Mouse (Mus musculus): ENCODE results near the gene Hvcn1.
"Not testable (repeated sequence)": the region's sequence is repeated elsewhere in the genome, so short reads cannot be mapped to it uniquely, and the experiment has no call there.

Gene Hvcn1

DNA sequence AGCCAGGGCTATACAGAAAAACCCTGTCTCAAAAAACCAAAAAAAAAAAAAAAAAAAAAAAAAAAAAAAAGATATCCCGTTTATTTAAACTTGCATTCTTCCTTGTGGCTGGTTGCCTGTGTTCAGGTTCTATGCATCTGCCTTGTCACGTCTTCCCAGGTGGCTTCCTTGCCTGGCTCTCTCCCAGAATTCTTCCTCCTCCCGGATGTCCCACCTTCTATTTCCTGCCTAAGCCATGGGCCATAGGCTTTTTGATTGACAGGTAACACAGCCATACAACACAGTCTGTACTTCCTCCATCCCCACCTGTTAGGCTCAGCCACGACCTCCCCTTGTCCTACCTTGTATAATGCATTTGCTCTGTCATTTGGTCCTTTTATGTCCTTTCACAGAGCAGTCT is at the start of gene Hvcn1:
Hvcn1 (plus strand) TSS at position 330 of the 400 bp plus-strand sequence.
- DNase-seq (ENCODE audit: low read depth): no peak

DNA sequence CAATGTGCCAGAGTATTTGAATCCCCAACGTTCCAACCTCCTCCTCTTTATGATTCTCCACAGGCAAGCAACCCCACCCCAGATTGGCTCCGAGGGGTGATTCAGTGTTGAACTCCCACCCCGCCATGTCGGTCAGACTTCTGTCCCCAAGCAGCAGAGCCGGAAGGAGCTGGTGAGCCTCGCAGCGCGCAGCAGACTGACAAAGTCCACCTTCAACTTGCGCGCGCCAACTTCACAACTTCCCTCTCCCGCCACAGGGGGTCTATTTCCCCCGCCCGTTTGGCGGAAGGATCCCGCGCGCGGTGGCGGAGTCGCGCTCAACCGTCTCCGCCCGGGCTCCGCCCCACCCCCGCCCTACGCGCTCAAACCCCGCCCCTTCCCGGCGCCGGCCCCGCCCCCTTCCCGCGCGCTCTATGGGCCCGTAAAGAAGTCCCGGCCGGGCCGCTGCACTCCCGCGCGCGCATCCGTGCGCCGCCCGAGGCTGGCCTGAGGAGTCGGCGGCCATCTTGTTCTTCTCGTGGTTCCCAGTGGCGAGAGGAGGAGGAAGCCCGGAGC is 48.7 kb upstream of the Hvcn1 start, which contains the start of gene Ppp1cc:
Ppp1cc (plus strand) TSS at position 452 of the 555 bp plus-strand sequence.
- DNase-seq (ENCODE audit: low read depth): peak; percentile 96

DNA sequence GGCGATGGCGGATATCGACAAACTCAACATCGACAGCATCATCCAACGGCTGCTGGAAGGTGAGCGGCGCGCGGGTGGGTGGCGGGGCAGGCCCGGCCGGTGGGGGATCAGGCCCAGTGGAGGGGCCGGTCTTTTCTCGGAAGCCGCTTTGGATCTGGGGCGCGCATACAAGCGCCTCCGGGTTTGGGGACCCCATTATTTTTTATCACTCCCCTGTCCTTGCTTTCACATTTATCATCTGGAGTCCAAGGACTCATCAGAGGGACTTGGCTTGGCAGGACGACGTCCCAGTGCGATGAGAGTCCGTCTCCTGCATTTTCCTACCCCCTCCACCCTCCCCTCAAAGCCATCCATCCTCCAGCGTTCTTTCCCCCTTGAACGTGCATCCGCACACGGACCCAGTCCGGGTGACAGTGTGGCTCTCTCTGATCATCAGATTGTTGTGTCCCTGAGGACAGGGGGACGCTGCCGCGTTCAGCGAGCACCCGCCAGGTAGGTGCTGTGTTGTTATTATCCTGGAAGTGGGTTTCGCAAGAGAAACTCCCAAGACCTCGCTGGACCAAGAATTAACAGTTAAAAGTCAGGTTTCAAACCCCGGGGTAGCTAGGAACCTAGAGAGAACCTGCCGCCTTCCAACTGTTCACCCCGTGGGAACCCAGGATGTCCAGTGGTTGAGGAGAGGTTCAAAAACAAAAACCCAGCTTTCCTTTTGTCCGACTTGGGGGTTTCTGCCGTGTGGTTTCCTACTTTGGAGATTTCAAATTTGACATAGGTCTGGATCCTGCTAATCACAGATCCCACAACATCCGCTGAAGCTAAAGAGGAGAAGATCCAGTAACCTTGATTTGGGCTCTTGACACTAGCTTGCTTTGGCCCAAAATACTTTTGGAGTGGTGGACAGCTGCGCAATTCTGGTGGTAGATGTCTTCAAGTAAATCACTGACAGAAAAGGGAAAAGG is 47.8 kb upstream of the Hvcn1 start:
- DNase-seq (ENCODE audit: low read depth): peak; percentile 68

DNA sequence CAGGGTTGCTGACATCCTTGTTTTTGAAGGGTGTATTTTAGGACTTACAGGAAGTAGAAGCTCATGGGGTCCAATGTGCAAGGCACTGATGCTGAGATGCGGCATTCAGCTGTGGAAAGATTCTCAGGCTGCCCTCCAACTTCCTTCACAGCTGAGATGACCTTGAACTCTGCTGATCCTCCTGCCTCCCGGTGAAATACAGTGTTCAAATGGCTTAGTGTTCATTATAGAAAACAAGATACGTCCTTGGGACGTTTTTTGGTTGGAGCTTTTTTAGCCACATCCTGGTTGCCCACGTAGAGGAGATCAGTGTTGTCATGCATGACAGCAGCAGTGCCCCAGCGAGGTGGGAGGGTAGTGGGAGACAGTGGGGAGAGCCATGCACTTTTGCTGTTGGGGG is 43.4 kb upstream of the Hvcn1 start:
- DNase-seq (ENCODE audit: low read depth): peak; percentile 77

DNA sequence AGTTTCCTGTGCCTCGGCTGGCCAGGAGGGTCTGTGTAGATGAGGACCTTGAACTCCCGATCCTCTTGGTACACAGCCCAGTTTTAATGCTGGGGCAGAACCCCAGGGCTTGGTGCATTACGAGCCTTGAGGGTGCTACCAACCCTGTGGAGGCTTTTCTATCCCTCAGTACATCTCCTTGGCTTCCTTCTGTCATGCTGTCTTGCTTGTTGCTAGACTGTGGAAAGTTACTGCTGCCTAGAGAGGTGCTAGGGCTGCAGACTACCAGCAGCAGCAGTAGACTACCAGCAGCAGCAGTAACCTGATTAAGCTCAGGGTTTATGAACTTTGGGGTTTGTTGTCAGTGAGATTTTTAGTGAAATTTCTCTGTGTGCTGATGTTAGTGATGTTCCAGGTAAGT is 42.6 kb upstream of the Hvcn1 start:
- DNase-seq (ENCODE audit: low read depth): no peak

DNA sequence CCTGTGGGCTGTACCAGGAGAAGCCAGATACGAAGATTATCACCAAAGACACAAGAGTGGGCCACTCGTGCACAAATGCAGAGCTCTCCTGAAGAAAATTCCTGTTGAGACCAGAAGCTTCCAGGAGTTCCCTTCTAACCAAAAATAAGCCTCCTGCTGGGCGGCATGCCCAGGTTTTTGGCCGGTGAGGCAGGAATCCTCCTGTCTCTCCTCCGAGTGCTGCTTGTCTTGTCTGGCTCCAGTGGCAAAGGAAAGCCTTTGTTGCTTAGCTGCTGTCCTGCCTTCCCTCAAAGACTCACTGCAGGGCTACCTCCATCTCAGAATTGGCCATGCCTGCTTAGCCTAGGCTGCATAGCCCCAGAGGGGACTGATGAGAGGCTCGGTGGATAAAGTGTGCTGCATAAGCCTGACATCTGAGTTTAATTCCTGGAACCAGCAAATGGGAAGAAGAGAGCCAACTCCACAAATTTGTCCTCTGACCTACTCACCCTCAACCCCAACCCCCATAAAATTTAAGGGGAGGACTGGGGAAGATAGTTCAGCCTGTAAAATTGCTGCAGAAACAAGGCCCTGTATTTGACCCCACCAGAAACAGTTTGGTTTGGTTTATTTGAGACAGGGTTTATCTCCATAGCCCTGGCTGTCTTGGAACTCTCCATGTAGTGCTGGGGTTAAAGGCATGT is 41.2 kb upstream of the Hvcn1 start:
- no peak for DNase-seq (ENCODE audit: low read depth)

DNA sequence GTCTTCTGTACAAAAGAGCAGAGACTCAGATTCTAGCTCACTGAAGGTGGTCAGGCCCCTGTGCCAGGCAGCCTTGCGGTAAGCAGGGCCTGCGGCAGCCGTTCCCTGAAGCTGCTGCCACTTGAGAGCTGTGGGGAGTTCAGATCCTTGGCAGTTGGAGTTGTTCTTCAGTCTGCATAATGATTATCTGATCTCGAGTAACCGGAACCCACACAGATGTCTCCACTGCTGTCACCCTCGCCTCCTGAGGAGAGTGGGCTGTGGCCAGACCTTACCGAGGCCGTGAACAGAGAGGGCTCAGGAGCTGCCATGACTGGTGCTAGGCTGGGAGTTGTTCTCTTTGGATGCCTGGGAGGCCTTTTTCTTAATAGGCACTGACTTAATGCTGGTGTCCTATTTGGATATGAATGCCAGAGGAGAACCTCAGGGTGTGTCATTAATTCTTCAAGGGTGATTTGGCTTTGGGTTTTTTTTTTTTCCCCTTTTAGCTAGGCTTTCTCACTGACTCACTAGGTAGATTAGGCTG is 39.9 kb upstream of the Hvcn1 start:
- DNase-seq (ENCODE audit: low read depth): peak; percentile 37

DNA sequence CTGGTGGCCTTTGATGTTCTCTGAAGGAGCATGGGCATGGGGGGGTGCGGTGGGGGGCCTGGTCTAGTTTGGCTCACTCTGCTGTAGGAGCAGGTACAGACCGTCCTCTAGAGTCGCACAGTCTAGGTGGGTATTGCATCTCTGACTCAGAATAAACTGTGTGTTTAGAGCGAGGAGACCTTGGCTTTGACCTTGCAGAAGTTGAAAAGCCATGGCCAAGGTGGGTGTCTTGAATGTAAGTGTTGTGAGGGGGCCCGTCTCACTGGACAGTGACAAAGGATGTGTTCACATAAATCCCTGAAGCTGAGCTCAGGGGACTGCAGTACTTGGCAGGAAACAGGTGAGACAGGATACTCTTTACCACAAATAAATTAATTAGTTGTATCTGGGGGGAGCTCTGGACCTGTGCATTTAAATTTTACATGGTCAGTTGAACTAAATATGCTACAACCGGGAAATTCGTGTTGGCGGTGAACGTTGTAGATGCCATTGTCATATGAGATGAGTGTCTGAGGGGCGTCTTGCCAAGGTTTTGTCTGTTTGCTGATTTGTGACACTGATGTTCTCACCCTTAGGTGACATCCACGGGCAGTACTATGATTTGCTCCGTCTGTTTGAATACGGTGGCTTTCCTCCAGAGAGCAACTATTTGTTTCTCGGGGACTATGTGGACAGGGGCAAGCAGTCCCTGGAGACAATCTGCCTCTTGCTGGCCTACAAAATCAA is 38.1 kb upstream of the Hvcn1 start:
- no peak for DNase-seq (ENCODE audit: low read depth)

DNA sequence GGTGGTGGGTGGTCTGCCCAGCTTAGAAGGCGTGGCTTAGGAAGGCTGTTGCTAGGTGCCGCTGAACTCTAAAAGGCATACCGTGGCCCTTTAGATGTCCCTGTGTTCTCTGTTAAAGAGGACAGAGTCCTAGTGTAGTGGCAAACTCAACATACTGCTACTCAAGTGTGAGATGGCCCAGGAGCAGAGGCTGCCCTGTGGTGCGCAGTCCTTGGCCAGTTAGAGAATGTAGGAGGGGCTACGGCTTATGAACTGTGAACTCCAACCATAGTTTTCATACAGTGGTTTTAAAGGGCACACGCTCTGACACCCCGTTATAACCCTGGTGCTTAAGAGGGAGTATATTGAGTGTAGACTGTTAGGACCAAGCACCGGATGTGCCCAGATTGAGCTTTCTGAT is 35.5 kb upstream of the Hvcn1 start:
- DNase-seq (ENCODE audit: low read depth): no peak

DNA sequence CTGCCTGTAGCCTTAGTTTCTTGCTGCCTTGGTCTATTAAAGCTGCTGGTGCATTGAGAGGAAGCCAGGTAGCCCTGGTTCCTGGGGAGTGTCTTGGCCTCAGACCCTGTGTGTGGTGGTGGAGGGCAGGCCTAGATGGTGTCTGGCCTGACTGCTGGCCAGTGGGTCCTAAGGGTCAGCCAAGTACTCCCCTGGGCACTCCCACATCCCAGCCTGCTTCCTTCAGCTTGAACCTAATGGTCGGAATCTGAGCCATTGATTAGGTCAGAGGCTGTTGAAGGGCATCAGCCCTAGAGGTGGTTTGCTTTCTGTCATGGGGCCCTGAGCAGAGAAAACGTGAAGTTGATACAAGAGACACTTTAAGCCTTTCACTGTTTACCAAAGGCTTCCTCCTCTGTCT is 31.2 kb upstream of the Hvcn1 start:
- no peak for DNase-seq (ENCODE audit: low read depth)

DNA sequence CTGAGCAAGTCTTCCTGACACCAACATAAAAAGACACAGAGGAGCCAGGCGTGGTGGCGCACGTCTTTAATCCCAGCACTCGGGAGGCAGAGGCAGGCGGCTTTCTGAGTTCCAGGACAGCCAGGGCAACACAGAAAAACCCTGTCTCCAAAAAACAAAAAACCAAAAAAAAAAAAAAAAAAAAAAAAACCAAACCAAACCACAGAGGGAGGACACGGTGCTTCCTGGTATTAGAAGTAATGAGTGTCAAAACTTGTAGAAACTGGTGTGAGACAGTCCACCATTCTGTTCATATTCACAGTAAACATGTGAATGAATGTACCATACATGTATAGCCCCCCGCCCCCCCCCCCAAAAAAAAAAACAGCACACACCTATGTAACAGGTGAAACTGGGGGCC is 30.6 kb upstream of the Hvcn1 start:
- peak; percentile 29 for DNase-seq (ENCODE audit: low read depth)

DNA sequence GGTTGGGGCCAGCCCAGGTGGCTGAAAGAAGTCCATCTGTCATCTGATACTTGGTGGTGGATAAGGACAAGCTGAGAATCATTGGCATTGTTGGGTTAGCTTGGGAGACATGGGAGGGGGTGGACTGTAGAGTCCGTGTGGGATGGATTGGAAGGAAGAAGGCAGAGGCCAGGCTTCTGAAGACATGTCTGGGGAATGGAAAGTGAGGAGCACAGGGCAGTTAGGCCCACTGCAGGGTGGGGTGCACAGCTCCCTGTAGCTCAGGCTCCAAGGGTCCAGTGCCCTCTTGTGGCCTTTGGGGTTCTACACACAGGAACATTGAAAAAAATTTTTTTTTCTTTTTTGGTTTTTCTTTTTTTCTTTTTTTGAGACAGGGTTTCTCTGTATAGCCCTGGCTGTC is 30.2 kb upstream of the Hvcn1 start:
- DNase-seq (ENCODE audit: low read depth): peak; percentile 80

DNA sequence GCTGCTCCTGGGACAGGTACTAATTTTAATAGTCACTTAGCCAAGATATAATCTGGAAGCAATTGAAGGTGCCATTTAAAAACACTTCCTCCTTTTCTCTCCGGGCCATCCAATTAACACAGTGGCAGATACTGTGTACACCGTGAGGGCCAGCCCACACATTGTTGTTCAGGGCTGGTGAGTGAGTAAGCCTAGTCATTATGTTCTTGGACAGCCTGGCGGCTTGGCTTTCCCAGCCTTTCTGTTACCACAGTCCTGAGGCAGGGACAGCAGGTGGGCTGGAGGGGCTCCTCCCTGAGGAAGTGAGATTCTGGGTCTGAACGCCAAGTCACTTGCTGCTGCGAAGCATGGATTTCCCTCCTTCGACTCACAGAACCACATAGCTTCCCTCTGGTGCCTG is 26.9 kb upstream of the Hvcn1 start:
- DNase-seq (ENCODE audit: low read depth): peak; percentile 29

DNA sequence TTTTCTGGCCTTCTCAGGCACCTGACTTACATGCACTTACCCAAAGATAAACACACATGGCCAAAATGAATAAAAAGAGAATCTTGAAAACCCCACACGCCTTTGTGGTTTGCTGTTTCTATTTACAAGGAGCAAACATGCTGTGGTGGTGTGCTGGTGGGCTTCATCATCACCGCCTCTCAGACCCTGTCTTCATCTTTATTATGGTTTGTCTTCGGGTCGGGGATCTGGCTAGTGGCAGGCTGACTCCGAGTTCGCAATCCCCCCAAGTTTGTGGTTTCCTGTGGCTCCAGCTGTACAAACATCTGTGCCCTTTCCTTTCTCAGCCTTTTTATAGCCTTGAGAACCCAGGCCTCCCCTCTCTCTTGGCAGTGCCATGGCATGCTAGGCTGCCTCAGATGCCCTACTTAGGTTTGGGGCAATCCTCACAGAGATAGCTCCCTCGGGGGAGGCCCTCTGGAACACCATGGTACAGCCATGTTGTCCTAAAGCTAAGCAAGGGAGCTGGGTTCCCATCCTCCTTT is 22.3 kb upstream of the Hvcn1 start:
- no peak for DNase-seq (ENCODE audit: low read depth)

DNA sequence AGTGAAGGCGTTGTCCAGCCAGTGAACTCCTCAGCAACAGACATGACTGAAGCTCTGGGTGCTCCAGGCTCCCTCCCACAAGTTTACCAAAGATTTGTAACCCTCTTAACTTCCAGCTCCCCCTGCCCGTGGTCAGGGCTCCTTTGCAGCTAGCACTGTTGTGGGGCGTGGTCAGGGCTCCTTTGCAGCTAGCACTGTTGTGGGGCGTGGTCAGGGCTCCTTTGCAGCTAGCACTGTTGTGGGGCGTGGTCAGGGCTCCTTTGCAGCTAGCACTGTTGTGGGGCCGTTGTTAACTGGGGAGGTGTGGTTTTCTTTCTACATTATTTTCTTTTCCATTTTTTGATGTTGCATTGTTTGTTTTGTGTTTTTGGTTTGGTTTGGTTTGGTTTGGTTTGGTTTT is 21.7 kb upstream of the Hvcn1 start:
- not testable (repeated sequence) for DNase-seq (ENCODE audit: low read depth)

DNA sequence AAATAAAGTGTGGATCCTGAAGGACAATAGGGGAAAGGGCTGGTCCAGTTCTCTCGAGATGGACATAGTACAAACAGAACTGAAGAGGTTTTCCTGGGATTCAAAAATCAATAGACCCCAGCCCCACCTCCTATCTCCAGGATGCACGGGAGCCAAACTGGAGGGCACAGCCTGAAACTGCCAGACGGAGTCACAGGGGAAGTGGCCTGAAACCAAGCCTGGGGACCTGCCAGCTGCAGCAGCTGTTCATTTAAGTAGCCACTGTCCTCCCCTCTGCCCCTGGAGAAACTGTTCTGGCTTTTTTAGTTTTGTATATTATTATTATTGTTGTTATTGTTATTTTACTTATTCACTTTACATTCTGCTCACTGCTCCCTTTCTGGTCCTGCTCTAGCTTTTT is 17.5 kb upstream of the Hvcn1 start:
- DNase-seq (ENCODE audit: low read depth): no peak

DNA sequence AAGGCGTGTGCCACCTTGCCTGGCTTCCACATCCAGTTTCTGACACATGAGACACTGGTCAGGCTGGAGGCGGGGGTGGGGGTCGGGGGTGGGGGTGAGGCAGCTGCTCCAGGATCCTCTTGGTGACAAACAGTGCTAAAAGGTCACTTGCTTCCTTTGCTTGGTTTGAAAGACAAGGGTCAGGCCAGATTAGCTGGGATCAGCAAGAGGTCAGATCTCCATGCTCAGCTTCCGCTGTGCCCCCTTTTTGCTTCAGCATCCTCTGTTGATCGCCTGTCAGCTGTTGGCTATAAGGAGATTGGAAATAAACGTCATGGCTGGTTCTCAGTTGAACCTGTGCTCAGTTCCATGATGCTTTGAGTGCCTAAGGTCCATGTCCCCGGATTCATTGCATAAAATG is 16.1 kb upstream of the Hvcn1 start:
- no peak for DNase-seq (ENCODE audit: low read depth)

DNA sequence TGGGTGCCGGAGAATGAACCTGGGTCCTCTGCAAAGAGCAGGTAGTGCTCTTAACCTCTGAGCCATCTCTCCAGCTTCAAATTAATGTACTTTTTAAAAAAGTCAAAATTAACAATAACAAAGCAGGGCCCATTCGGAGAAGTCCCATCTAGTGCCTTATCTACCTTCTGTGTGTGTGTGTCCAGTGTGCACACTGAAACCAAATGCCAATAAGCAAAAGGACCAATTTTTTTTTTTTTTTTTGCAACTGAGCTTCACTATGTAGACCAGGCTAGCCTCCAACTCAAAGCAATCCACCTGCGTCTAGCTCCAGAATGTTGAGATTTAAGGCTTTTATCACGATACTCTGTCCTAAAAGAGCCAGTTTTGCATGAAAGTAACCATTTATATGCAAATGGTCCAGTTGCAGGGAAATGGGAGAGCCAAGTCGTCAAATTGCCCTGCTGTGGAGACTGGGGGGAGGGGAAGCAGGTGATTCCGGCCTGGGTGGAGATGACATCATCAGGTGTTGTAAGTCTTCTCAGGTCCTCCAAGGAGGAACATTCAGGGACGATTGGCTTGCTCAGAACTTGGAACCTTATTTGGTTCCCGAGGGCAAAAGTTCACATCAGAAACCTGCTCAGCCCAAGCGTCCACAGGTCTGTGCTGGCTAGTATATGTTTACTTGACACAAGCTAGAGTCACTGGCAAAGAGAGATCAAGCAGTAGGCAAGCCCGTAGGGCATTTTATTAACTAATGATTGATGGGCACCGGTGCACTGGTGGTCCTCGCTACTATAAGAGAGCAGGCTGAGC is 15.1 kb upstream of the Hvcn1 start:
- DNase-seq (ENCODE audit: low read depth): no peak

DNA sequence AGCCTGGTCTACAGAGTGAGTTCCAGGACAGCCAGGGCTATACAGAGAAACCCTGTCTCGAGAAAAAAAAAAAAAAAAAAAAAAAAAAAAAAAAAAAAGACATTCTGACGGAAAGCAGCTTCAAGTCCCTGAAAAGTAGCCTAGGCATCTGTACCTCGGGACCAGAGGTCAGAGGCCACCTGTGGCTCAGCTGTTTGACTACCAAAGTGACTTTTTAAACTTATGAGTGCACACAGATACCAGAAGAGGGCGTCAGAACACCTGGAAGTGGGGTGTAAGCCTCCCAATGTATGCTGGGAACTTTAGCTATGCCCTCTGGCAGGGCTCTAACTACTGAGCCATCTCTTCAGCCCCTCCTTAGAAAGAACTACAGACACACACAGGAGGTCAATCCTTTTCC is 14.3 kb upstream of the Hvcn1 start:
- peak; percentile 59 for DNase-seq (ENCODE audit: low read depth)

DNA sequence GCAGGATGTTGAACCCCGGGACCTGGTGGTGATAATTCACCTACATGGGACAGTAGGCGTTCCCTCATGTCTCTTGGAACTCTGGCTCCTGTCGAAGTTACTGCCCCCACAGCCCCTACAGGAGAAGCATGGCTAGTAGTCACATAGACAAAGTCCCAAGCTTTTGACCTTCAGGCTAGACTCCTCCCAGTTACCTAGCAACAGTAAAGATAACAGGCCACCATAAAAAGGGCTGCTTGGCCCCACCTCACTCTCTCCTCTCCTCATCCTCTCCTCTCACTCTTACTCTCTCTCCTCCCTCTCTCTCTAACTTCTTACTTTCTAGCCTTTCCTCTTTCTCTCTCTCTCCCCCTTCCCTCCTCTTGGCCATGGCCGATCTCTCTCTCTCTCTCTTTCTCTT is 5.7 kb upstream of the Hvcn1 start:
- DNase-seq (ENCODE audit: low read depth): no peak

DNA sequence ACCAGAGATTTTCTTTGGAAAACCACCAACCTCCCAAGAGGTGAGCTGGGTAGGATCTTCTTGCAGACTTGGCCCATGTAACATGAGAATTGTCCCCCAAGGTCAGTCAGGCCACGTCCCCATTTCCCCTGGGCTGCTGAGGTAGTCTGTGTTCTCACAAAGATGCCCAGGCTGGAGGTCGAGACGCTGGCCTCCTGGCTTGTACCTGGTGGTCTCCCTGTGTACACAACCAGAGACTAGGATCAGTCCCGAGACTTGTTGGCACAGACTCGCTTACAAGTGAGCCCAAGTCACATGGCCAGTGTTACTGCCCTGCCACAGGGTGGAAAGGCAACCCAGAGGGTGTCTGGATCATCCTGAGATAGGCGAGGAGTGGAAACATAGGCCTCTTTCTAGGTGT is 4.7 kb upstream of the Hvcn1 start:
- no peak for DNase-seq (ENCODE audit: low read depth)
